Mouse (Mus musculus): ENCODE measurements around the gene Phf2. TPM values are rescaled to one million over a fixed set of nuclear protein-coding genes. Genes with fewer than 3 reads are reported as not detected.
A peak's percentile ranks its signal among the peaks of the same experiment; 100 is the strongest.

The Phf2 gene
- total RNA-seq (2021): 10 to 100 TPM; 31.1 to 32.2 TPM

DNA sequence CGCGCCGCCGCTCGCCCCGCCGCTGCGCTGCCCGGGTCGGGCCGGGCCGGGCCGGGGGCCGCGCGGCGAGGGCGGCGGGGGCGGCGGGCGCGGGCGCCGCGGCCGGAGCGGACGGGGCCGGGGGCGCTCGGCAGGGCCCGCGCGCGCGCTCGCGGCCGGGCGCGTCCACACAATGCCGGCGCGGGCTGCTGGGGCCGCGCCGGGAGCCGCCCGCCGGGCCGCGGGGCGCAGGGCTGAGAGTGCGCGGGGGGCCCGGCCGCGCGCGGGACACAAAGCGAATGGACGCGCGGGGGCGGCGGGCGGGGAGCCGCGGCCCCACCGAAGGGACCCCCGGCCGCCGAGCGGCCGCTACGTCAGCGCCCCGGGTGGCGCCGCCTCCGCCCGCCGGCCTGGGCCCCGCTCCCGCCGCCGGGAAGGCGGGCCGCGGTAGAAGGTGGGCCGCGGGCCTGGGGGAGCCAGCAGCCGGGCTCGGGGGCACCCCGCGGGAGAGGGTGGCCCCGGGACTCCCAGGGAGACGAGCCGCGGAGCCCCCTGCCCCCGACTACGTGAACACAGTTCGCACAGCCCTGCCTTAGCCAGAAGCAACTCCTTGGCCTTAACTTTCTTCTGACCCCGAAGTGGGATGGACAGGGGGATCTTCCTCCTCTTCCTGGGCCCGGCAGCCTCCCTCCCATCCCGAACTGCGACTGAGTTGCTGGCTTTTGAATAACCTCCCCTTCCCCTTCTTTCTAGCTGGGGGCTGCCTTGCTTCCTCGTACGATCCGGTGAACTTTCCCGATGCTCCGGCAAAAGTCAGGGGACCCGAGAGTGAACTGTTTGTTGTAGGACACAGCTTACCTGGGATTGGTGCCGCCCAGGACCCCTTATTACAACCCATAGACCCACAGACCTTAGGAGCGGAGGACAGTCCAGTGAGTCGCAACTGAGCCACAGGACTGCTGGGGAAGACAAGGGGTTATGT lies at the start of gene Phf2:
Gene Phf2 (minus strand): TSS at position 349 of the 961 bp plus-strand sequence.
- intact Hi-C loops (cut with DNase I): no loop called here
- peak; percentile 62 to 66 for DNase-seq

DNA sequence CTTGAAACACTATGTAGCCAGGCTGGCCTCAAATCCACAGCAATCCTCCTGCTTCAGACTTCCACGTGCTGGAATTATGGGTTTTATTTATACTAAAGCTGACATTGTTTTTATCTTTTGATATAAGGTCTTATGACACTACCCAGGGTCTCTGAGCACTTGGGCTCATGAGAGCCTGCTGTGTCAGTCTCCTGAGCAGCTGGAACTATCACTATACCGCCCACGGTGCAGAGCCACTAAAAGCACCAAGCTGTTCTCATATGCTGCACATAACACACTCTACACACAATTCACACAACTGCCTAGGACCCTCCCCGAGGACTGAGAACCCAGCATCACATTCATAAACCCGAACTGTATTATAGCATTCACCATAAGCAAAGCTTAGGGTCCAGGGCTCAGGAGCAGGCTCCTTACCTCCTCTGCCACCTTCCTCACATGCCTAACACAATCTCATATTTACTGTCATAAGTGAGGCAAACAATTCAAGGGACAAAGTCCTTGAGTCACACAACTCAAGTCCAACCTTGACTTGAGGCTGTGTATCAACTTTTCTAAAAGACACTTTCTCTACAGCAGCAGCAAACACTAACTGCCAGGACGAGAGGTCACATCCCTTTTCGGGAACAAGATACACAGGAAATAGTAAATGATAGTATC lies 49.0 kb upstream of the Phf2 start:
- no peak for DNase-seq

DNA sequence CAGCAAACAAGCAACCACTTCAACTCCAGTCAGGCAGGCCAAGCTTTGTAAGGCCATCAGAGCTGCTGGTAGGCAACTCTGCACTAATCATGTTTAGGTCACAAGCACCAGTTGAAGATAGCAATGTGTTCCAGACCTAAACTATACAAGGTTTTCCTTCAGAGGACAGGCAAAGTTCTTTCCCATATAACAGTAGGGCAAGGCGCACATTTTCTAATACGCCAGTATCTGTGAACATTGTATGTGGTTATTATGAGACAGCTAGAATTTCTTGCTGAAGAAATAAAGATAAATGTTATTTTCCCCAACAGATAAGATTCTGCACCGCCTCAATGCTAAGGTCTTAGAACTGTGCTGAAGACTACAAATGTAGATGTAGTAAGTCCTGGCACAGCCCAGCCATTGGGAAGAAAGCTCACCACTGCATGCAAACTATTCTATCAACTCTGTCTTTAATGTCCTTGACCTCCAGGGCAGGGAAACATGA lies 46.2 kb upstream of the Phf2 start:
- intact Hi-C loops (cut with DNase I): no loop called here
- DNase-seq: peak in 1 of 2 experiments; percentile 8

More for the DNA sequence above, 49.0 kb upstream of the Phf2 start:
- intact Hi-C loops (cut with DNase I): no loop called here

DNA sequence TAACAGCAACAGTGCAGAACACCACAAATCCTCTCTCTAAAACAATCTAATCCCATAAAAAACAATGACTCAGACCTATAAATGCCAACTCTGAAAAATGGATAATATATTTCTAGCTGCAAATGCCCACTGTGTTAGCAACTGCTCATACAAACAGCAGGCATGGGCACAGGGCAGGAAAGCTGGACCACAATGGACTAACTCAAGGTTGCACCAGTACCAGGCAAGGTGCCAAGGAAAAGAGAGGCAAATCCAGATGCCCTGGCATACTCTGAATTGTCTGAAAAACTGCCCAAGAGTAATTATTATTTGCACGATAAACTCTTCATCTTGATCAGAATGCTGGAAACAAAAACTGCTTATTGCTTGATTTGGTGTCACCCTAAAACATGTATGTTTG lies 42.8 kb upstream of the Phf2 start:
- DNase-seq: peak; percentile 45 to 51
- intact Hi-C loops (cut with DNase I): loop anchor here (5.0 kb wide), 1 partner anchor 84 kb away; no protein-coding TSS in a partner anchor

DNA sequence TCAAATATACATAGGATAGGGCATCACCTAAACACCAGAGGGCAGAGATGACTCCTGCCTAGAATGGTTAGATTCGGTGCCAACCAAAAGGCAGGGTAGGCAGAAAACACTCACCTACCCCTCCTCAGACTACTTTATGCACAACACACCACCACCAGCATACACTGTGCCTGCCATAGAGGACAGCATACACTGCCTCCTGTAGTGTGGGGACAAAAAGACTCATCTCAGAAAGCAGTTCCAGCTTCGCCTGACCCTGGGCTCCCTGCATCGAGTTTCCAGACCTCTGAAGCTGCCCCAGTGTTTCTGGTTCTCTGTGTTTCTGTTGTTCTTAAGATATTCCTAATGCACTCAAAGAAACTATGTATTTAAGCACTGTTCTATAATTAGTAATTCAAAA lies 42.2 kb upstream of the Phf2 start:
- DNase-seq: no peak
- intact Hi-C loops (cut with DNase I): loop anchor here (5.0 kb wide), 1 partner anchor 84 kb away; no protein-coding TSS in a partner anchor

DNA sequence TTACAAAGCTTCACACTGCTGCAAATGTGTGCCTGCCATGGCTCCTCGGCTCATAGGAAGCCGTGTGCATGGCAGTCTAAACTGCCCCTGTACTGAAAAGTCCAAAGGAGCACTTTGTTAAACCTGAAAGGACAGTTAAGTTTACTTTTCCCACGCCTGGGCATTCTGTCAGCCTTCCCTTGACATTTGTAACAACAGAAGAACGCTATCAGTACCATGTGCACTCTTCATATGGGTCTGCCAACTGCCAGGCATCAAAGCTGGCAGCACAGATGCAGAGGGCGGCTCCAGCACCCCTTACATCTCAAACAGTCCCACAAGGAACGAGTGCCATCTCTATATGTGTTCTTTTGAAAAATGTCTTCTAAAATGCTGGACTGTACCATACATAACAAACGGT lies 40.5 kb upstream of the Phf2 start:
- peak; percentile 9 to 12 for DNase-seq
- intact Hi-C loops (cut with DNase I): loop anchor here (5.0 kb wide), 1 partner anchor 86 kb away; no protein-coding TSS in a partner anchor

DNA sequence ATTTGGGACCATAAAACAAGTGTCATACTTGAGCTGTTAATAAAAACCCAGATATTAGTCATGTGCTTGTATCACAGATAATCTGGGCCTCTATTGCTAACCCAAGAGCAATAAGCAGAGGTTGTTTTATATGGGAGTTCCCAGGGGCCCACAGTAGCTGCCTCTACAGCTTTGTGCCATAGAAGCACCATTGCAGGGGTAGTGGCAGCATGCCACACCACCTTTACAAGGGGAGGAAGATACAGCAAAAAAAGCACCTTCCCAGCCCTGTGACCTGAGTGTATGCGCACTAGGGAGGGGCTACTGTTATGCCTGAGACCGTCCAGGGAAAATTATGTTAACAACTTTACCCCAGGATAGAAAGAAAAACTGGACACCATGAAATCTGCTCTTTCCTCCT lies 34.5 kb upstream of the Phf2 start:
- intact Hi-C loops (cut with DNase I): no loop called here
- no peak for DNase-seq

DNA sequence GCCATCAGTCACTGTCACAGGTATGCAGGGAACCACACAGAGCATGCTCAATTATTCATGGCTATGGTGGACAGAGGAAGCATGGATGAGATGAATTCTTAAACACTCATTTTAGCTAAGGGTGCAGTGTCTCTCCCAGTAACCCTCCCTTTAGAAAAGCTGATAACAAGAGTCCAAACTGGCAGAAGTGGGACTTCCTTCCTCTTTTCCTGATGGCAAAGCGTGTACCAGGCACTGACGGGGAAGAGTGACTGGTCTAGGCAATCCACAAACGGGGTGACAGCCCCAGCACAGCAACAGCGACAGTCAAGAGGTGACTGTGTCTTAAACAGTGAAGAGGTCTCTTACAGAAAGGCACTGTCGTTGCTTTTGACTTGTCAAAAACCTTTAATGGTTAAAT lies 24.5 kb upstream of the Phf2 start:
- no peak for DNase-seq
- intact Hi-C loops (cut with DNase I): no loop called here

DNA sequence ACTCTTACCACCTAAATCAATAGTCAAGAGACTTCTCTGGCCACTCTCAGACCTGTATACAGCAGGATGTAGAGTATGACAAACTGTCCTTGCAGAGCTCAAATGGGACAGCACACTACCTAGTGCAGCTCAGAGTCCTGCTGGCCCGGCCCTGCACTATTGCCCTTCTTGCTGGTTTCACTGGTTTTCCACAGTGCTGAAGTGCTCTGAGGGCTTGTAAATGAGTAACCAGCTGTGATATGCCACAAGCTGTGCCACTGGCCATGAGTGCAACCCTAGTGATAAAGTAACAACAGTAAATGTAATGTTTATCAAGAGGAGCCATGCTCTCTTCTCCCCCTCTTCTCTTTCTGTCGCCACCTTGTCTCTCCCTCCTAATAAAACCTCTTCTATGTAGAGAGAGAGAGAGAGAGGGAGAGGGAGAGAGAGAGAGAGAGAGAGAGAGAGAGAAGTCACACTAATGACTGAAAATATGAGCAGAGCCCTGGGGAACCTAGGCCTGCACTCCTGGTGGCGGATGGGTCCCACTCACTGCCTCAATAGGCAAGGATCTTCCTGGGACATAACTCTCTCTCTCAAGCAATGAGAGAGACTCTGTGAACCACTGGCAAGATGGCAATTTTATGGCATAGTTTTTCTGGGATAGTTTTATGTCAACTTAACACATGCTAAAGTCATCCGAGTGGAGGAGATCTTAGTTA lies 19.5 kb upstream of the Phf2 start:
- intact Hi-C loops (cut with DNase I): no loop called here
- DNase-seq: no peak

DNA sequence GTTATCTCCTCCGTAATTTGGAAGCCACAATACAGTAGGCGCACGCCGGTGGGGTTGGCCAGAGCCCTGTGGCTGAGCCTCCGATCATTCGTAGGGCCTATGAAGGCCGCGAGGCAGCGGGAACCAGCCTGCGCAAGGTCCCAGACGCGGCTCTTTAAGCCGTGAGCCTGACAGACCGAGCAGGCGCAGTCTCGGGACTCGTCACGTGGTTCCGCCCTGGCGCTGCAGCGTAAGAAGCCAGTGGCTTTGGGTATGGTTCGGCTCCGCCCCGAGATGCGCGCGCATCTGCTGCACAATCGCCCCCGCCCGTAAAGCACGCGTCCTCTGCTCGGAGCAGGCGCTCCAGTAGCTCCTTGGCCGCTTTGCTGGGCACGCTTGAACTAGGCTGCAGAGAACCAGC lies 7.6 kb upstream of the Phf2 start:
- DNase-seq: peak; percentile 99

DNA sequence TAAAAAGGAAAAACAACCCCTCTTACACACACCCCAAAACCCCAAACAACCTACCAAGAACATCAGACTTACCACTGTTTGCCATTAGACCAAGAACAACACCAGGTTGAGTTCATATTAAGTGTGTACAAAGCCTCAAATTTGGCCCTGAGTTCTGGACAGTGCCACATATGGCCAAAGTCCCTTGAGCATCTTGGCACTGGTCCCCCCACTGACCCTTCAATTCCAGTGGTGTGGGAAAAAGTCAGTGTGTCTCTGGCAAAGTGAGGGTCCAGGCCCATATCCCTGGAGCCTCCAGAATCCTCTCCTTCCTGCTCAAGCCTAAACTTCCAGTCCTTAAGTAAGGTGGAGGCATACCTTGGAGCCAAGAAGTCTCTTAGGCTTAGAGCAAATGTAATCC lies 6.9 kb upstream of the Phf2 start:
- peak in 1 of 2 experiments; percentile 20 for DNase-seq

More for the DNA sequence above, 7.6 kb upstream of the Phf2 start:
- intact Hi-C loops (cut with DNase I): loop anchor here (5.0 kb wide), 2 partner anchors 89 to 294 kb away; partner anchors contain the start of gene Fam120a

DNA sequence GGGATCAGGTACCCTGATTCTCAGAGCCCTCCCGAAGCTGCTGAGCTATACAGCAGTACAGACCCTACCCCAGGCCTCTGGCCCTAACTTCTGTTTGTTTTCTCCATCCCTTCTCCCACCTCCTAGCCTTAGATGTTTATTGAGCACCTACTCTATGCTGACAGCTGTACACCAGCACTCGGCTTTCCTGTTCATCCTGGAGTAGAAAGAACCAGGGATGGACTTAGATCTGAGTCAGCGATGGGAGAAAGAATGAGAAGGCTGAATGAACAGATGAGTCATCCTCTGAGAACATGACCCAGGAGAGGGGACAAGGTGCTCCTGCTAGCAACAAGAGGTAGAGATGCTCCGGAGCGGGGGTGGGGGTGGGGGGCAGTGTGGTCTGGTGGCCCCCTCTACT lies 1.8 kb upstream of the Phf2 start:
- DNase-seq: no peak
- intact Hi-C loops (cut with DNase I): no loop called here

More for the DNA sequence above, 6.9 kb upstream of the Phf2 start:
- intact Hi-C loops (cut with DNase I): loop anchor here (5.0 kb wide), 2 partner anchors 89 to 294 kb away; partner anchors contain the start of gene Fam120a

DNA sequence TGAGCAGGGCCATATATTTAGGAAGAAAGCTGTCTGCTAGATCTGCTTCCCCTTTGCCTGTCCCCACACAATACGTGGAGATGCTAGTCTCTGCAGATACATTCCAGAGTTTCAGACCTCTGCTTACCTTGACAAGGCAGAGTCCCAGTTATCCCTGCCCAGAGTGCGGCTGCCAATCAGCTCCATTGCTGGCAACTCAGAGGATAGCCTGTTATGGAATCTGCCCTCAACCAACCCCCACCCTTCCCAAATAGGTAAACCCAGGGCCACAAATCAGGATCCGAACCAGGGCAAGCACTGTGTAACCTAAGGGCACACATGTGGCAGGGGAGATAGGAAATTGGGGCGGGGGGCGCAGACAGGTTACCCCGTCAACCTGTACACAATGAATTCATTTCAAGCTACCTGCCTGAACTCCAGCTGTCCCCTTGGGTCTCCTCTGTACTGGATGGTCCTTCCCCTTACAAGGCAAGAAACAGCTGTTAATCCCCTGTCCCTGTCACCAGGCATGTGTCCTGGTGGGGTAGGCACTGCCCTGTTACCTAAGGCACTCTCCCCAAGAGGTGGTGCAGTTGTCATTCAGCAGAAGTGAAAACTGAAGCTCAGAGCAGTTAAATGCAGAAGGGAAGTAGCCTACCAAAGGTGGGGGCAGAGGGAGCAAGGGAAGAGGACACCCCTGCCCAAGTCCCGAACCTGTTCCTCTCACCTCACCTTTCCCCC lies 1.1 kb upstream of the Phf2 start:
- DNase-seq: peak in 1 of 2 experiments; percentile 39
- intact Hi-C loops (cut with DNase I): no loop called here

DNA sequence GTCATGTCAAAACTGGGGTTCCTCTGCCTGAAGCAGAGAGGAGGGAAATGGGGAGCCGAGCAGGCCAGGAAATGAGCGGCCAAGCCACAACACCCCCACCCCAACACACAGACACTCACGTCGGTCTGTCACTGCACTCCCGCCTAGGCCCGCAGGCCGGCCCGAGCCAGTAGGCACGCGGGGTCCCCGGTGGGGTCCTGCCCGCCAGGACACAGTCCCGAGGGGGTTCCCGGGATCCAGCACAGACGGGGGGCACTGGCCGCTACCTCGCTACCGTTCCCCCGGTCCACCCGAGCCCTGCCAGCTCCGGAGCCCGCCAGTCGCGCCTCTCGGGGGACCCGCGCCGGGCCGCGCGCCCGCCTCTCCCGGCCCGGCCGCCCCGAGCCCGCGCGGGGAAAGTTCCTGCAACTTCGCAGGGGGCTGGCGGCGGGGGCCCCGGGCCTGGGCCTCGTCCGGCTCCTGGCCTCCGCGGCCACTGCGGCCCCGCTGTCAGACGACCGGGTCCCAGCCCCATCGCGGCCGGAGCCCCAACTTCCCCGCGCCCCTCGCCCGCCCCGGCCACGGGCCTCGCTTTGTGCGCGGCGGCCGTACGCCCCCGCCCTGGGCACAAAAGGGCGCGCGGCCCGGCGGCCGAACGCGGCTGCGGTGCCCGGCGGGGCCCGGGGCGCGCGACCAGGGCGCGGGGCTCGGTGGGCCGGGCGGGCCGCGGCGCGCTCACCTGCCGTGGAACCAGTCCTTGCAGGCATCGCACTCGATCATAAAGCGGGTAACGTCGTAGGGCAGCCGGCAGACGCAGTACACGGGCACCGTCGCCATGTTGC lies 759 bp downstream of the Phf2 start:
- intact Hi-C loops (cut with DNase I): no loop called here
- DNase-seq: peak; percentile 61 to 71

DNA sequence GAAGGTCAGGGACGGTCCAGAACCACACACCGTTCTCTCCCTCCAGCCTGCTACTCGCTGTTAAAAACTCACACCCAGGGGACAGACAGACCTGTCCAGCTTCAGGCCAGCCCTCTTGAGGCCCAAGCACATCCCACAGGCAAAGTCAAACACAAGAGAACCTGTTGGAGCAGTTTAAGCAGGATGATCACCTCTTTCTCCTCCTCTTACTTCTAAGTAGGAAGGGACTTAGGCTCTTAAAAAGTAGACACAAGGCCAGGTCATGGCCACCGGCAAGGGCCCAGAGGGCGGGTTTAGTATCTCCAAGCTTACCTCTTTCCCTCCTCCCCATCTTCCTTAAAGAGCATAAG lies 1.3 kb downstream of the Phf2 start:
- intact Hi-C loops (cut with DNase I): no loop called here
- no peak for DNase-seq

DNA sequence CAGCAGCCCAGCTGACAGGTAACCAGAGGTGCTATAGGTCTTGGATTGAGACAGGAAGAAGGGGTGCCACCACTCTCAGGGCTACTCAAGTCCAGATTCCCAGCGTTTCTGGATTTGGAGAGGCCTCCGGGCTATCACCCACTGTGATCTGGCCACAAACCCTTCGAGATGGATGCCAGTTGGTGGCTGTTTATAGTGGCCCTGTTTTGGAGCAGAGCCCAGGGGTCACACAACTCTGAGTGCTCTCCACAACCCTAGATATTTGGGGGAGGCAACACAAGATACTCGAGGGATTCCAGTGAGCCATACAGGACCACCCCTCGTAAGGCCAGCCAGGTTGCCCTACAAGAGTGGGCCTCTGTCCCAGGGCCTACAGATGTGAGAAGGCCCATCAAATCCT lies 1.8 kb downstream of the Phf2 start:
- intact Hi-C loops (cut with DNase I): no loop called here
- DNase-seq: no peak

DNA sequence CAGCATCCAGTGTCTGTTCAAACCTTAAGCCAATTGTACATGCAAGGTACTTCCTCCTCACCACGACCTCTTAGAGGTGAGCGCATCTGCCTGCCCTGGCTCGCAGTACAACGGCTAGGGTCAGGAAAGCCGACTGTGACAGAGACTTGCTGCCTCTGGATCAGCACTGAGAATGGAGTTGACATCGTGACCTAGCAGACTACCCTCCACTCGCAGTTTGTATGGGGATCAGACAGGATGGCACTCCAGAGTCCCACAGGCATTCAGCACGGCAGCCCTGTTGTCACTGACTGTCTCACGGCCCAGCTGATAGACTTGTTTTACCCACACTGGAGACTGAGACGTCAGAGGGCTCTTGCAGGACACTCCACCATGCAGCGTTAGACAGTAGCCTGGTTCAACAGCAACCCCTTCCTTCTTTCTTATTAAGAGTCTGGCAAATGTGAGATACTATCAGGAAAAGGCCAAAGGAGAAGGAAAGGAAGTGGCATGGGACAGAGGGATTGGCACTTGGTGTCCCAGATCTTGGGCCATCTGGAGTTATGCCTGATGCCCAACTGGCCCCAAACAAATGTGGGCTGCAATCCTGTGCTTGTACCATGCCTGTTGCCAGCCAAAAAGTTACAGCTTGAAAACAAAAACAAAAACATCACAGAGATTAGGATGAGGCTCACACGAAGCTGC lies 6.1 kb downstream of the Phf2 start:
- DNase-seq: no peak
- intact Hi-C loops (cut with DNase I): no loop called here

DNA sequence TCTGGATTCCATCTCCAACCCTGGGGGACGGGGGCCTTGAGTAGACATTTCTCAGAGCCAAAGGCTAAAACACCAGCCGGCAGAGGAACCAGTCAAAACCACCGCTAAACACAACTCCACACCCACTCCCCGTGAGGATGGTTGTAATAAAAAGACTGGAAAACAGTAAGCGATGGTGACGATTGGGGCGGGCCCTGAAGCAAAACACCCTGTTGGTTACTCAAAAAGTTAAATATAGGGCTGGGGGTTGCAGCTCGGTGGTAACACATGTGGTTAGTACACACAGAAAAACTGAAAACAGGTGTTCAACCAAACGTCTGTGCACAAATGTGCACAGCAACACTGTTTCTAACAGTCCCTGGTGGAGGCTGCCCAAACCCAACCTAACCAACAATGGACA lies 7.4 kb downstream of the Phf2 start:
- intact Hi-C loops (cut with DNase I): no loop called here
- DNase-seq: no peak

DNA sequence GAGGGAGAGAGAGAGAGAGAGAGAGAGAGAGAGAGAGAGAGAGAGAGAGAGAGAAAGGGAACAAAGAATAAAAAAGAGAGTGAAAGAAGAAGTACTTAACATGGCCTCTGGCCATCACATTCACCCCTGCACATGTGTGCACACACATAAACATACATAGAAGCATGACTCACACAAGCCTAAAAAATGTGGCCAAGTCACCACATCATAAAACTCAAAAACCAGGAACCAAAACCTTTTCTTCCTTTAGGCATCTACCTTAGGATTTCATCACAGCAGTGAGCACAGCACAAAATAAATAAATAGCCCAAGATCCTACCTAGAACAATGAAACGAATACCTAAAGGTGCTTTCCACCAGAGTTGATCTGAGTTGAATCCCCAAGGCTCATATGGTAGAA lies 9.0 kb downstream of the Phf2 start:
- intact Hi-C loops (cut with DNase I): no loop called here

More for the DNA sequence above, 9.0 kb downstream of the Phf2 start:
- DNase-seq: no peak

Measured in heart, postnatal 10 days (tissue).